ENCODE assay signal across 25 mouse cellular contexts in the genomic region with DNA sequence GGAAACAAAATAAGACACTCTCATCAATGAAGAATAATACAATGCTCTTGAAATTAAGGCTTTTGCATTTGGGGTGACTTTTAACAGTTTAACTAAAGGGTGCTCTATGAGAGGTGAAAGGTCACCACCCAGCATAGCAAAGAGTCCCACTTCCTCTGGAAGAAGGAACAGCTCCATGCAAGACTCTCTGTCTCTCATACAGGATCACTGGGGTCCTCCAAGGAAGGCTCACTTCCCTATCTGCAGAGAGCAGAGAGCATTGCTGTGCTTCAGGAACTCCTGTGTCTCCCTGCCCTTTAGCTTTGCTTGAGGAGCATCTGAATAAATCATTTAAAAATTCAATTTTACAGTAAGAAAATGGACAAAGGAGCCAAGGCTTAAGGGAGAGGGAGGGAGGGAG.
DNase-seq lines count a peak whose midpoint lies in the region; ATAC-seq lines count a peak whose summit lies in the region.
"Had no signal": no experiment of that assay in that cellular context is flagged by ENCODE, and none has a peak within 500 bp of the region (broad histone marks: within the 10 kb centered on the region; RNA-seq: fewer than 3 reads in every experiment).

No protein-coding gene starts in this region.

- no peaks in the 10 kb centered on the region for H3K36me3 ChIP-seq in midbrain, embryonic 10.5 days
- H3K36me3 ChIP-seq: embryonic facial prominence, embryonic 10.5 days; embryonic facial prominence, embryonic 13.5 days; forebrain, embryonic 12.5 days; forebrain, embryonic 15.5 days; G1E; hindbrain, embryonic 12.5 days; hindbrain, embryonic 15.5 days had no signal

- ATAC-seq in common myeloid progenitor, adult 5-6 weeks (replicated peaks; ENCODE audit: low read depth, poor library complexity, severe bottlenecking), result peak; percentile 51
- peak; percentile 74 for ATAC-seq in megakaryocyte, adult 5-6 weeks (ENCODE audit: poor library complexity, severe bottlenecking)
- ATAC-seq: forebrain, embryonic 15.5 days; Patski had no signal

- H3K27me3 ChIP-seq in midbrain, embryonic 10.5 days (ENCODE audit: low read depth, poor library complexity, severe bottlenecking), result no peaks in the 10 kb centered on the region
- H3K27me3 ChIP-seq: CH12.LX; embryonic facial prominence, embryonic 13.5 days; forebrain, embryonic 12.5 days; forebrain, embryonic 15.5 days; hindbrain, embryonic 12.5 days; hindbrain, embryonic 15.5 days had no signal

- no peaks in the 10 kb centered on the region for H3K9me3 ChIP-seq in midbrain, embryonic 10.5 days (replicated peaks)
- H3K9me3 ChIP-seq: embryonic facial prominence, embryonic 10.5 days; embryonic facial prominence, embryonic 13.5 days; forebrain, embryonic 12.5 days; forebrain, embryonic 15.5 days; hindbrain, embryonic 12.5 days; hindbrain, embryonic 15.5 days had no signal

- peak; percentile 5 for DNase-seq in kidney, adult 9 months
- no peak for DNase-seq in kidney, adult 11 months
- no peak for DNase-seq in midbrain, embryonic 10.5 days (ENCODE audit: low spot score)
- DNase-seq in embryo, embryonic 9.5 days (ENCODE audit: extremely low spot score), result no peak
- DNase-seq: adrenal gland, postnatal 10 days; adrenal gland, postnatal 36 days; B cell, adult 2 months; cerebellum, adult 18-20 months; cerebellum, adult 9-10 months; cerebellum, postnatal 14 days; gastrocnemius, postnatal 10 days; gastrocnemius, postnatal 36 days; heart, adult 11 months had no signal

- H3K4me1 ChIP-seq in midbrain, embryonic 10.5 days, result no peaks in the 10 kb centered on the region

- no peak overlapping the region for H3K4me3 ChIP-seq in midbrain, embryonic 10.5 days
- H3K4me3 ChIP-seq: embryonic facial prominence, embryonic 10.5 days; embryonic facial prominence, embryonic 13.5 days; erythroblast, embryonic 14.5 days; forebrain, embryonic 12.5 days; forebrain, embryonic 15.5 days; hindbrain, embryonic 12.5 days; hindbrain, embryonic 15.5 days had no signal

- no peak overlapping the region for H3K27ac ChIP-seq in midbrain, embryonic 10.5 days (replicated peaks)
- H3K27ac ChIP-seq: embryonic facial prominence, embryonic 10.5 days; embryonic facial prominence, embryonic 13.5 days; forebrain, embryonic 12.5 days; forebrain, embryonic 15.5 days; hindbrain, embryonic 12.5 days; hindbrain, embryonic 15.5 days had no signal
